Mouse (Mus musculus): ENCODE measurements around the gene Cdh5. TPM values are rescaled to one million over a fixed set of nuclear protein-coding genes. Genes with fewer than 3 reads are reported as not detected.

The Cdh5 gene
- polyA plus RNA-seq, 1 experiment from 2014 or later, result 13.6 TPM

- Histone ChIP-seq H3K4me3 (ENCODE audit: low read depth, low read length) (no peak overlapping the region), H3K9me3 (replicated peaks; ENCODE audit: control insufficient read depth, low read length) (no peaks in the 10 kb centered on the region), H3K4me1 (ENCODE audit: control insufficient read depth, insufficient read depth, low read length) (no peaks in the 10 kb centered on the region), H3K27me3 (replicated peaks; ENCODE audit: control insufficient read depth, insufficient read depth, low read length) (no peaks in the 10 kb centered on the region), H3K4me2 (ENCODE audit: low read length) (no peak overlapping the region), H3K36me3 (ENCODE audit: control insufficient read depth, insufficient read depth, low read length) (no peaks in the 10 kb centered on the region), H3K9ac (ENCODE audit: low read length) (no peak overlapping the region), H3K27ac (ENCODE audit: low read depth, low read length) (no peak overlapping the region)
- 88% methylated on average over 12 of the region's 12 CpGs for WGBS
- DNase-seq (ENCODE audit: low spot score) (no peak), ATAC-seq (no peak)
These were observed 20.4 kb downstream of the Cdh5 start for GRCm38 (mm10) chr8:104121640-104122416.

GRCm38 (mm10) chr8:104123080-104123657, 21.7 kb downstream of the Cdh5 start:
- Histone ChIP-seq H3K9me3 (replicated peaks; ENCODE audit: control insufficient read depth, low read length) (no peaks in the 10 kb centered on the region), H3K4me1 (ENCODE audit: control insufficient read depth, insufficient read depth, low read length) (no peaks in the 10 kb centered on the region), H3K36me3 (ENCODE audit: control insufficient read depth, insufficient read depth, low read length) (no peaks in the 10 kb centered on the region), H3K27ac (ENCODE audit: low read depth, low read length) (no peak overlapping the region), H3K27me3 (replicated peaks; ENCODE audit: control insufficient read depth, insufficient read depth, low read length) (no peaks in the 10 kb centered on the region), H3K9ac (ENCODE audit: low read length) (no peak overlapping the region), H3K4me3 (ENCODE audit: low read depth, low read length) (no peak overlapping the region), H3K4me2 (ENCODE audit: low read length) (no peak overlapping the region)
- no peak for DNase-seq (ENCODE audit: low spot score)
- ATAC-seq, result no peak
- 96% methylated on average over 2 of the region's 2 CpGs for WGBS

GRCm38 (mm10) chr8:104124534-104124933, 23.1 kb downstream of the Cdh5 start:
- Histone ChIP-seq H3K27me3 (replicated peaks; ENCODE audit: control insufficient read depth, insufficient read depth, low read length) (no peaks in the 10 kb centered on the region), H3K4me3 (ENCODE audit: low read depth, low read length) (no peak overlapping the region), H3K27ac (ENCODE audit: low read depth, low read length) (no peak overlapping the region), H3K4me1 (ENCODE audit: control insufficient read depth, insufficient read depth, low read length) (no peaks in the 10 kb centered on the region), H3K9me3 (replicated peaks; ENCODE audit: control insufficient read depth, low read length) (no peaks in the 10 kb centered on the region), H3K4me2 (ENCODE audit: low read length) (no peak overlapping the region), H3K36me3 (ENCODE audit: control insufficient read depth, insufficient read depth, low read length) (no peaks in the 10 kb centered on the region), H3K9ac (ENCODE audit: low read length) (no peak overlapping the region)
- ATAC-seq, result no peak
- no peak for DNase-seq (ENCODE audit: low spot score)
- 83% methylated on average over 5 of the region's 5 CpGs for WGBS

- WGBS, result 67% methylated on average over 4 of the region's 4 CpGs
- peak; percentile 69 for DNase-seq (ENCODE audit: low spot score)
- no peak overlapping the region for H3K27ac ChIP-seq (ENCODE audit: low read depth, low read length)
- H3K9ac ChIP-seq (ENCODE audit: low read length), result no peak overlapping the region
- no peaks in the 10 kb centered on the region for H3K9me3 ChIP-seq (replicated peaks; ENCODE audit: control insufficient read depth, low read length)
- H3K27me3 ChIP-seq (replicated peaks; ENCODE audit: control insufficient read depth, insufficient read depth, low read length), result no peaks in the 10 kb centered on the region
- H3K36me3 ChIP-seq (ENCODE audit: control insufficient read depth, insufficient read depth, low read length), result no peaks in the 10 kb centered on the region
- peak; percentile 69; the same call in 1 of the 2 replicates for ATAC-seq
- H3K4me1 ChIP-seq (ENCODE audit: control insufficient read depth, insufficient read depth, low read length), result no peaks in the 10 kb centered on the region
- H3K4me3 ChIP-seq (ENCODE audit: low read depth, low read length), result no peak overlapping the region
- no peak overlapping the region for H3K4me2 ChIP-seq (ENCODE audit: low read length)
These were observed 25.9 kb downstream of the Cdh5 start for GRCm38 (mm10) chr8:104127160-104127883.

GRCm38 (mm10) chr8:104130916-104131315, 29.5 kb downstream of the Cdh5 start:
- no peaks in the 10 kb centered on the region for H3K27me3 ChIP-seq (replicated peaks; ENCODE audit: control insufficient read depth, insufficient read depth, low read length)
- H3K9me3 ChIP-seq (replicated peaks; ENCODE audit: control insufficient read depth, low read length), result no peaks in the 10 kb centered on the region
- ATAC-seq (no peak), DNase-seq (ENCODE audit: low spot score) (no peak)
- WGBS, result 95% methylated on average over 9 of the region's 9 CpGs
- no peak overlapping the region for H3K27ac ChIP-seq (ENCODE audit: low read depth, low read length)
- H3K4me2 ChIP-seq (ENCODE audit: low read length), result no peak overlapping the region
- H3K9ac ChIP-seq (ENCODE audit: low read length), result no peak overlapping the region
- no peaks in the 10 kb centered on the region for H3K4me1 ChIP-seq (ENCODE audit: control insufficient read depth, insufficient read depth, low read length)
- H3K36me3 ChIP-seq (ENCODE audit: control insufficient read depth, insufficient read depth, low read length), result no peaks in the 10 kb centered on the region
- H3K4me3 ChIP-seq (ENCODE audit: low read depth, low read length), result no peak overlapping the region

DNA sequence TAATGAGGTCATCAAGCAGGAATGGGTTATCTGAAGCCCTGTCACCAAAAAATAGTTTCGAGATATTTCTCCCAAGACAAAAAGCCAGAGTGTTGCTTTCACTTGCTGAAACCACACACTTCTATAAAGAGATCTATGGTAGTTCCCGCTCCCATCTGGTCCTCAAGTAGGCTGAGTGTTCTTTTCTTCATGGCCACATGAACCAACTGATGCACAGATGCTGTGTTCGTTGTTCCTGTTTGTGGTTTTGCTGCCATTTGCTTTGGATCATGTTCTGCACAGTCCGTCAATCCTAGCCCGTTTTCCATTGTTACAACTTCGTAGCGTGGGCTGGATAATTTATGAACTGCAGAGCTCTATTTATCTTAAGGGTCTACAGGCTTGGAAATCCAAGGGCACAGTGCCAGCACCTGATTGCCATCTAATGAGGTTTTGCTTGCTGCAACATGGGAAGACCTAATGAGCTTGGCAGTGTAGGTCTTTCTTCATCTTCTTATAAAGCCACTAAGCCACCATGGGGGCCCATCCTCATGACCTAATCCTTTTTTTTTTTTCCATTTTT, 30.1 kb downstream of the Cdh5 start:
- Histone ChIP-seq H3K9me3 (replicated peaks; ENCODE audit: control insufficient read depth, low read length) (no peaks in the 10 kb centered on the region), H3K27ac (ENCODE audit: low read depth, low read length) (no peak overlapping the region), H3K4me2 (ENCODE audit: low read length) (no peak overlapping the region), H3K27me3 (replicated peaks; ENCODE audit: control insufficient read depth, insufficient read depth, low read length) (no peaks in the 10 kb centered on the region), H3K4me3 (ENCODE audit: low read depth, low read length) (no peak overlapping the region), H3K4me1 (ENCODE audit: control insufficient read depth, insufficient read depth, low read length) (no peaks in the 10 kb centered on the region), H3K36me3 (ENCODE audit: control insufficient read depth, insufficient read depth, low read length) (no peaks in the 10 kb centered on the region), H3K9ac (ENCODE audit: low read length) (no peak overlapping the region)
- DNase-seq (ENCODE audit: low spot score) (peak; percentile 26), ATAC-seq (no peak)
- 45% methylated on average over 7 of the region's 7 CpGs for WGBS

GRCm38 (mm10) chr8:104134521-104134920, 33.1 kb downstream of the Cdh5 start:
- Histone ChIP-seq H3K27ac (ENCODE audit: low read depth, low read length) (no peak overlapping the region), H3K4me1 (ENCODE audit: control insufficient read depth, insufficient read depth, low read length) (no peaks in the 10 kb centered on the region), H3K9me3 (replicated peaks; ENCODE audit: control insufficient read depth, low read length) (no peaks in the 10 kb centered on the region), H3K4me3 (ENCODE audit: low read depth, low read length) (no peak overlapping the region), H3K27me3 (replicated peaks; ENCODE audit: control insufficient read depth, insufficient read depth, low read length) (no peaks in the 10 kb centered on the region), H3K36me3 (ENCODE audit: control insufficient read depth, insufficient read depth, low read length) (no peaks in the 10 kb centered on the region), H3K4me2 (ENCODE audit: low read length) (no peak overlapping the region), H3K9ac (ENCODE audit: low read length) (no peak overlapping the region)
- 90% methylated on average over 8 of the region's 8 CpGs for WGBS
- no peak for ATAC-seq
- DNase-seq (ENCODE audit: low spot score), result no peak

DNA sequence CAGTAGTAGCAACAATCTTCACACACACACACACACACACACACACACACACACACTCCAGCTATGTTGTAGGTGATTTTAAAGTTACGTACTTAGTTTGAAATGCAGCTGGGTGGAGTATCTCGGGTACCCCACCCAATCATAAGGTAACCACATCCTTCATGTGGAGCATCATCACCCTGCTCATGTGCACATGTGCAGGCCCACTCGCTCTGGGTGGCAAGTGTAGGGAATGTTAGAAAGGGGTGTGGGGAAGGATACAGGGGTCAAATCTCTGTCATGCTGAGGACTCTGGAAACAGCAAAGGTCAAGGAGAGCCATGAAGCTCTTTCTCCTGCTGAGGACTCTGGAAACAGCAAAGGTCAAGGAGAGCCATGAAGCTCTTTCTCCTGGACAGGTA, 34.9 kb downstream of the Cdh5 start:
- Histone ChIP-seq H3K9ac (ENCODE audit: low read length) (no peak overlapping the region), H3K9me3 (replicated peaks; ENCODE audit: control insufficient read depth, low read length) (no peaks in the 10 kb centered on the region), H3K4me1 (ENCODE audit: control insufficient read depth, insufficient read depth, low read length) (no peaks in the 10 kb centered on the region), H3K36me3 (ENCODE audit: control insufficient read depth, insufficient read depth, low read length) (no peaks in the 10 kb centered on the region), H3K4me2 (ENCODE audit: low read length) (no peak overlapping the region), H3K4me3 (ENCODE audit: low read depth, low read length) (no peak overlapping the region), H3K27ac (ENCODE audit: low read depth, low read length) (no peak overlapping the region), H3K27me3 (replicated peaks; ENCODE audit: control insufficient read depth, insufficient read depth, low read length) (no peaks in the 10 kb centered on the region)
- 98% methylated on average over 3 of the region's 3 CpGs for WGBS
- DNase-seq (ENCODE audit: low spot score) (no peak), ATAC-seq (no peak)
